Mouse (Mus musculus) gastrocnemius, adult 8-10 months (tissue): ENCODE data around the gene St6gal1. TPM values are rescaled to one million over a fixed set of nuclear protein-coding genes. Genes with fewer than 3 reads are reported as not detected.

Experiments used
- DNase-seq, 2 experiments: peaks; one replicate each; pipeline ENCODE4 v3.0.0; 2022; ENCODE audit warnings: low spot score in 2 of 2
- total RNA-seq, 4 experiments: library from RNA; stranded (reverse); gene quantifications; 2 replicates each; pipeline ENCODE4 v1.2.4; 2022

Gene St6gal1
- total RNA-seq, 4 experiments from 2014 or later = 1.6 to 4.1 (median 3.4) TPM

GRCm38 (mm10) chr16:23249762-23250161 lies 25.2 kb downstream of the St6gal1 start:
- DNase-seq = no peak

GRCm38 (mm10) chr16:23250556-23251444 lies 26.3 kb downstream of the St6gal1 start:
- no peak for DNase-seq

GRCm38 (mm10) chr16:23251445-23251773 lies 26.9 kb downstream of the St6gal1 start:
- no peak for DNase-seq

- DNase-seq = no peak
These were observed 29.1 kb downstream of the St6gal1 start for GRCm38 (mm10) chr16:23253620-23254019.

GRCm38 (mm10) chr16:23254062-23254461 lies 29.5 kb downstream of the St6gal1 start:
- DNase-seq = no peak

- DNase-seq = no peak
These were observed 32.1 kb downstream of the St6gal1 start for GRCm38 (mm10) chr16:23256638-23257037.

- DNase-seq = no peak
These were observed 33.9 kb downstream of the St6gal1 start for GRCm38 (mm10) chr16:23258429-23258822.

- DNase-seq = no peak
These were observed 34.4 kb downstream of the St6gal1 start for GRCm38 (mm10) chr16:23258823-23259457.

GRCm38 (mm10) chr16:23259580-23259979 lies 35.0 kb downstream of the St6gal1 start:
- DNase-seq = no peak

GRCm38 (mm10) chr16:23262131-23262768 lies 37.7 kb downstream of the St6gal1 start:
- no peak for DNase-seq

GRCm38 (mm10) chr16:23262846-23263245 lies 38.3 kb downstream of the St6gal1 start:
- DNase-seq = no peak

- no peak for DNase-seq
These were observed 40.5 kb downstream of the St6gal1 start for GRCm38 (mm10) chr16:23264999-23265398.

- no peak for DNase-seq
These were observed 40.9 kb downstream of the St6gal1 start for GRCm38 (mm10) chr16:23265481-23265880.

GRCm38 (mm10) chr16:23266293-23266692 lies 41.8 kb downstream of the St6gal1 start:
- no peak for DNase-seq

- DNase-seq = no peak
These were observed 42.4 kb downstream of the St6gal1 start for GRCm38 (mm10) chr16:23266896-23267295.

- DNase-seq = no peak
These were observed 43.7 kb downstream of the St6gal1 start for GRCm38 (mm10) chr16:23268231-23268630.

GRCm38 (mm10) chr16:23269056-23269983 lies 44.8 kb downstream of the St6gal1 start:
- no peak for DNase-seq

GRCm38 (mm10) chr16:23269984-23270912 lies 45.7 kb downstream of the St6gal1 start:
- no peak for DNase-seq

GRCm38 (mm10) chr16:23270913-23271253 lies 46.3 kb downstream of the St6gal1 start:
- DNase-seq = no peak
